Mouse (Mus musculus) forebrain, embryonic 11.5 days (tissue): ENCODE results near the gene Ncs1. TPM values are rescaled to one million over a fixed set of nuclear protein-coding genes. Genes with fewer than 3 reads are reported as not detected.

Experiments used
- ATAC-seq: fragments of 200-750 bp; cut with Nextera tagmentation; replicated peaks from 2 replicates; pipeline ENCODE4 v1.8.0; 2017; ENCODE audit warnings: moderate TSS enrichment; ENCODE audit not compliant: low FRiP score
- DNase-seq: peaks from one replicate; pipeline ENCODE4 v3.0.0-alpha.2; 2017; ENCODE audit warnings: low spot score
- H3K27ac ChIP-seq: fragments of 300-500 bp; sonication (generic); 2 replicates; pipeline ENCODE4 v1.5.1; 2014; ENCODE audit warnings: low read depth, low read length
- H3K27me3 ChIP-seq: fragments of 300-500 bp; sonication (generic); 2 replicates; pipeline ENCODE4 v1.6.1; 2014; ENCODE audit warnings: mild to moderate bottlenecking, low read length, mixed read lengths; ENCODE audit not compliant: control insufficient read depth, insufficient read depth
- H3K36me3 ChIP-seq: fragments of 300-500 bp; sonication (generic); 2 replicates; pipeline ENCODE4 v1.6.1; 2014; ENCODE audit warnings: mild to moderate bottlenecking, low read length, moderate library complexity, mixed read lengths; ENCODE audit not compliant: control insufficient read depth, insufficient read depth
- H3K4me1 ChIP-seq: fragments of 300-500 bp; sonication (generic); replicated peaks from 2 replicates; pipeline ENCODE4 v1.6.1; 2014; ENCODE audit warnings: low read length, mixed read lengths; ENCODE audit not compliant: control insufficient read depth, insufficient read depth
- H3K4me2 ChIP-seq: fragments of 300-500 bp; sonication (generic); 2 replicates; pipeline ENCODE4 v1.6.1; 2014; ENCODE audit warnings: low read depth, mild to moderate bottlenecking, low read length, moderate library complexity, mixed read lengths; ENCODE audit not compliant: severe bottlenecking
- H3K4me3 ChIP-seq: fragments of 300-500 bp; sonication (generic); 2 replicates; pipeline ENCODE4 v1.5.1; 2014; ENCODE audit warnings: low read depth, low read length
- H3K9ac ChIP-seq: fragments of 300-500 bp; sonication (generic); 2 replicates; pipeline ENCODE4 v1.6.1; 2014; ENCODE audit warnings: low read length
- H3K9me3 ChIP-seq: fragments of 300-500 bp; sonication (generic); 2 replicates; pipeline ENCODE4 v1.6.1; 2016; ENCODE audit warnings: low read length, mixed read lengths; ENCODE audit not compliant: control insufficient read depth
- WGBS: fragments of 180-500 bp; shearing (Covaris S2); extraction: QIAGEN DNeasy Blood & Tissue Kit; methylation state at CpG from one replicate; pipeline ENCODE4 v1.1.7; 2014; 5-methylcytosine and 5-hydroxymethylcytosine counted together
- polyA plus RNA-seq: library from polyadenylated mRNA; unstranded; fragments of >200 nt; fragmentation: Nextera tagmentation; extraction: Ambion mirVana; gene quantifications from 2 replicates; pipeline ENCODE4 v1.2.1, GENCODE M21; 2014

Ncs1 gene
- polyA plus RNA-seq, 1 experiment from 2014 or later, result 65.6 TPM

DNA sequence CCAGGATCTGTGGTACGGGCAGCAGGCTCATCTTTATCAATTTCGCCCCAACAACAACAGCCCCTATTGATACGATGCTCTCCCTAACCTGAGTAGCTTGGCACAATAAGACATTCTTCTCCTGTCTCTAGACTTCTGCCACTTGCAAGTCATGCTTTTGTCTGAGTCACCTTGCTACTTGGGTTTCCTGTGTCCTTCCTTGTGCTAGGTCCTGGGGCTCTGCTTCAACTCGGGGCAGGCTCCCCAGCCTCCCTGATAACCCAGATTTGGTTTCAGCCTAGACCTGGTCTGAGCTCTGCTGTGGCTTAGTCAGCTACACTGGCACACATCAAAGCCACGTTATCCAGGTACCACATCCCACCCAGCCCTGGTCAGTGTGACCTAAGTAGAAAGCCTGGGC lies 24.0 kb upstream of the Ncs1 start:
- no peaks in the 10 kb centered on the region for H3K4me1 ChIP-seq
- no peak overlapping the region for H3K9ac ChIP-seq
- no peak overlapping the region for H3K4me3 ChIP-seq
- H3K4me2 ChIP-seq, result no peak overlapping the region
- H3K36me3 ChIP-seq, result no peaks in the 10 kb centered on the region
- no peaks in the 10 kb centered on the region for H3K27me3 ChIP-seq
- H3K9me3 ChIP-seq, result peaks cover 4% of the 10 kb centered on the region
- no peak overlapping the region for H3K27ac ChIP-seq
- DNase-seq (no peak), ATAC-seq (no peak)
- 82% methylated on average over 5 of the region's 5 CpGs for WGBS

DNA sequence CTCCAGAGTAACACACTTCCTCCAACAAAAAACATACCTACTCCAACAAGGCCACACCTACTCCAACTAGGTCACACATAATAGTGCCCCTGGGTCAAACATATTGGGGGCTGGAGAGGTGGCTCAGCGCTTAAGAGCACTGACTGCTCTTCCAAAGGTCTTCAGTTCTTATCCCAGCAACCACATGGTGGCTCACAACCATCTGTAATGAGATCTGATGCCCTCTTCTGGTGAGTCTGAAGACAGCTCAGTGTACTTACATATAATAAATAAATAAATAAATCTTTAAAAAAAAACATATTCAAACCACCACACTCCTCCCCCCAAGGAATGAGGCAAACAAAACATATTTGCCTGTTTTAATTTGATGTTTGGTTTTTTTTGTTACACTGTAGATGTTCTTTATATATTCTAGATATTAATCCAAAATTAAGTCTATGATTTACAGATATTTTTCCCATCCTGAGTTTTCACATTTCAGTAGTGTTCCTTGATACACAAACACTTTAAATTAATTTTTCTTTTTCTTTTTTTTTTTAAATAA lies 16.8 kb upstream of the Ncs1 start:
- 48% methylated on average over 1 of the region's 1 CpGs for WGBS
- ATAC-seq (no peak), DNase-seq (no peak)
- Histone ChIP-seq H3K9ac (no peak overlapping the region), H3K4me1 (no peaks in the 10 kb centered on the region), H3K4me2 (no peak overlapping the region), H3K27me3 (no peaks in the 10 kb centered on the region), H3K27ac (no peak overlapping the region), H3K9me3 (peaks cover 4% of the 10 kb centered on the region), H3K4me3 (no peak overlapping the region), H3K36me3 (no peaks in the 10 kb centered on the region)

DNA sequence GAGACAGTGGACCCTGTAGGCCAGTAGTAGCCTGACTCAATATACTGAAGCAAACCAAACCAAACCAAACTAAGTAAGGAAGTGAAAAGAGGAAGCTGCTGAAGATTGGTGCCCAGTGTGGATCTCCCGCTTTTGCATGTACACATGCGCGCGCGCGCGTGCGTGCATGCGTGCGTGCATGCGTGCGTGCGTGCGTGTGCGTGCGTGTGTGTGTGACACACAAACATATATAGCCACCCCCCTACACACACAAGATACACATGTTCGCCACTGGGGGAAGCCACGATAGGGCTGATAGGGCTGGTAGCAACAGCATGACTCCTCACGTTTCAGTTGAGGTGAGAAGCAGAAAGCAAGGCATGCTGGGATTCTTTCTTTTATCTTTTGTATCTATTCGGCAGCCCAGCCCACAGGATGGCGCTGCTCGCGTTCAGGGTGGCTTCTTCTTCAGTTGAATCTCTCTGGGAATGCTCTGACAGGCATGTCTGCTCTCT lies 6.4 kb upstream of the Ncs1 start:
- Histone ChIP-seq H3K4me1 (no peaks in the 10 kb centered on the region; the same call in 1 of the 2 replicates), H3K4me3 (peak overlapping the region; percentile 12; the same call in 1 of the 2 replicates), H3K27me3 (peaks cover 2% of the 10 kb centered on the region; the same call in 1 of the 2 replicates), H3K9me3 (no peaks in the 10 kb centered on the region), H3K4me2 (peak overlapping the region; percentile 33; the same call in 1 of the 2 replicates), H3K9ac (no peak overlapping the region; the same call in 1 of the 2 replicates), H3K27ac (no peak overlapping the region), H3K36me3 (no peaks in the 10 kb centered on the region)
- WGBS, result 40% methylated on average over 23 of the region's 23 CpGs
- ATAC-seq (no peak), DNase-seq (peak; percentile 66)

GRCm38 (mm10) chr2:31239833-31240232 lies 5.8 kb upstream of the Ncs1 start:
- H3K27ac ChIP-seq, result no peak overlapping the region
- WGBS, result 92% methylated on average over 6 of the region's 6 CpGs
- H3K27me3 ChIP-seq, result peaks cover 4% of the 10 kb centered on the region
- H3K4me1 ChIP-seq, result peaks cover 3% of the 10 kb centered on the region
- no peaks in the 10 kb centered on the region for H3K36me3 ChIP-seq
- H3K9me3 ChIP-seq, result no peaks in the 10 kb centered on the region
- H3K4me3 ChIP-seq, result no peak overlapping the region
- ATAC-seq (no peak), DNase-seq (no peak)
- H3K4me2 ChIP-seq, result peak overlapping the region; percentile 33; the same call in 1 of the 2 replicates
- no peak overlapping the region; the same call in 1 of the 2 replicates for H3K9ac ChIP-seq

- no peak overlapping the region for H3K4me2 ChIP-seq
- H3K27me3 ChIP-seq, result peaks cover 6% of the 10 kb centered on the region
- no peak overlapping the region for H3K27ac ChIP-seq
- ATAC-seq (no peak), DNase-seq (no peak)
- WGBS, result 10% methylated on average over 7 of the region's 7 CpGs
- H3K4me3 ChIP-seq, result no peak overlapping the region
- H3K9ac ChIP-seq, result no peak overlapping the region
- no peaks in the 10 kb centered on the region for H3K36me3 ChIP-seq
- peaks cover 5% of the 10 kb centered on the region for H3K4me1 ChIP-seq
- no peaks in the 10 kb centered on the region for H3K9me3 ChIP-seq
Measured at GRCm38 (mm10) chr2:31241639-31242038, 4.0 kb upstream of the Ncs1 start.

GRCm38 (mm10) chr2:31244216-31244615 lies 1.4 kb upstream of the Ncs1 start:
- no peak overlapping the region for H3K4me3 ChIP-seq
- no peak overlapping the region for H3K9ac ChIP-seq
- 85% methylated on average over 8 of the region's 8 CpGs for WGBS
- peaks cover 11% of the 10 kb centered on the region for H3K4me1 ChIP-seq
- ATAC-seq (no peak), DNase-seq (no peak)
- H3K27ac ChIP-seq, result no peak overlapping the region
- H3K4me2 ChIP-seq, result no peak overlapping the region
- H3K9me3 ChIP-seq, result no peaks in the 10 kb centered on the region
- no peaks in the 10 kb centered on the region for H3K36me3 ChIP-seq
- H3K27me3 ChIP-seq, result peaks cover 6% of the 10 kb centered on the region

GRCm38 (mm10) chr2:31245051-31245450 lies 572 bp upstream of the Ncs1 start:
- H3K4me2 ChIP-seq, result peak overlapping the region; percentile 87
- ATAC-seq, result no peak
- peak overlapping the region; percentile 97 for H3K9ac ChIP-seq
- H3K36me3 ChIP-seq, result no peaks in the 10 kb centered on the region
- 15% methylated on average over 5 of the region's 5 CpGs for WGBS
- H3K27ac ChIP-seq, result 0 out of 2 replicates have a peak overlapping the region, but pooled peaks have one; percentile 60
- peak overlapping the region; percentile 85 for H3K4me3 ChIP-seq
- peaks cover 6% of the 10 kb centered on the region for H3K27me3 ChIP-seq
- H3K9me3 ChIP-seq, result no peaks in the 10 kb centered on the region
- no peak for DNase-seq
- H3K4me1 ChIP-seq, result peaks cover 11% of the 10 kb centered on the region

DNA sequence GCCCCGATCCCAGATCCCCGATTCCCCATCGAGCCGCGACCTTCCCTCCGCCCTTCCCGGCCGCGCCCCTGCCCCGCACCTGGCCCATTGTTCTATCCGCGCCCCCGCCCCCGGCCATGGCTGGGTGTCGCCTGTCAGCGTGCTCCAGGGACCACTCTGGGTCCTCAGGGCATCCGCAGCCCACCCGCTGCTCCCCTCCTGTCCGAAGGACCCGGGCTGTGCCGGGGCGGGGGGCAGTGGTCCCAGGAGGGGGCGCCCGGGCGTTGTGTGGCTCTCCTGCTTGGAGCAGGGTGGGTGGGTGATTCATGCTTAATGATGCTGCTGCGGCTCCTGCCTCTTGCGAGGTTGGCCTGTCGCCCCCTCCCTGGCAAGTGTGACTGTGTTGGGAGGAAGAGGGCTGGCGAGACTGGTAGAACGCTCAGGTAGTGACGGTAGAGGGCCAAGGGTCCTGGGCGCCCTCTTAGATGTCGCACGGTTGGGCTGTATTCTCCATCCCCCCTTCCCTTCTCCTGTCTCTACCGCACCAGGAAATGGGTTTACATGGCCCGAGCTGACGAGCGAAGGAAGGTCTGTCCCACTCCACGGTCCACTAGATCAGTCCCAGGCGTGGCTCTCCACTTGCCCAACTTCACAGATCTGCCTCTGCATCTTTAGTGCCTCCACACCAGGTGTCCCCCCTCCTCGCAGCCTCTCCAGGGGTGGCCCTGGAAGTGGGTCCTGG lies 788 bp downstream of the Ncs1 start:
- peak overlapping the region; percentile 87 for H3K4me2 ChIP-seq
- peak; percentile 81 for DNase-seq
- peaks cover 6% of the 10 kb centered on the region for H3K27me3 ChIP-seq
- peak; percentile 60 for ATAC-seq
- peaks cover 11% of the 10 kb centered on the region for H3K4me1 ChIP-seq
- 1% methylated on average over 35 of the region's 41 CpGs for WGBS
- H3K36me3 ChIP-seq, result no peaks in the 10 kb centered on the region
- no peaks in the 10 kb centered on the region for H3K9me3 ChIP-seq
- peak overlapping the region; percentile 97 for H3K9ac ChIP-seq
- H3K4me3 ChIP-seq, result peak overlapping the region; percentile 85
- peak overlapping the region; percentile 60 for H3K27ac ChIP-seq
